Mouse (Mus musculus): ENCODE measurements around the gene Slc19a2. TPM values are rescaled to one million over a fixed set of nuclear protein-coding genes. Genes with fewer than 3 reads are reported as not detected.
"Not testable (repeated sequence)": the region's sequence is repeated elsewhere in the genome, so short reads cannot be mapped to it uniquely, and the experiment has no call there.

Gene Slc19a2
- polyA plus RNA-seq, 1 experiment from 2014 or later = 14.4 TPM

DNA sequence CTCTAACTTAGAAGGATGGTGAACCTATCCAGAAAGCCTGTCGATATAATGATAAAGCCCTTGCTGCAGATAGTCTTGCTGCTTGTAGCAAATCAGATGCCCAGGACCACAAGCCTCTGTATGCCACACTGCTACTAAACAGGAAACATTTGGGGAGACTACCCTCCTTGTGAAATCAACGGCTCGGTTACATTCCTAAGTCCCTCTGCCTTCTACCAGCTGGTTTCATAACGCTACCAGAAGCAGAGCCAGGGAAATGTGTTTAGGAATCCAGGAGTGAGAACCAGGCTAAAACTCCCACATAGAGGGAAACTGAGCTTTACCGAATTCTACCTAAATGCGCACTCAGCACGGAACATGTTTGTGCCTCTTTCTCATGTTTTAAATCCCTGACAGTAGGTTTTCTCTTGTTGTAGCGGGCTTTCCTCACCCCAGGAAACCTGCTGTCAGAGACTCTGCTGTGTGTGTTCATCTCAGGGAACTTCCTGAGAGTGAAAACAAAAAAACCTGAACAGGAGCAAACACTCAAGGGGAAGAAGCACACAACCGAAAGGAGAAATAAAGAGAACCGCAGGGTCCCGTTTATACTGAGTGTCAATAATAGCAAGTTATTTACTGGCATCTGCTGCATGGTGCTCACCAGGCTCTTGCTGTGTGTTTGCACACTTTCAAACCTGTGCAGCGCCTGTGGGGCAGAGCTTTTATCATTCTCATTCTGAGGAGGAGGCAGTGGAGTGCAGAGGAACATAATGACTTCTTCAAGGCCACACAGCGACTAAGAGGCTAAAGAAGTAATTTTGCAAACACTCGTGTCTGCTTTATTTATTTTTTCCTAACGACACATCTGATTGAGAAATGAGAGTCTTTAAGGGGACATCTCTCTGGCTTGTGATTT lies 30.8 kb upstream of the Slc19a2 start:
- no peak overlapping the region for H3K4me2 ChIP-seq (ENCODE audit: low read depth, low read length, severe bottlenecking)
- ATAC-seq (replicated peaks; ENCODE audit: low FRiP score) = no peak

DNA sequence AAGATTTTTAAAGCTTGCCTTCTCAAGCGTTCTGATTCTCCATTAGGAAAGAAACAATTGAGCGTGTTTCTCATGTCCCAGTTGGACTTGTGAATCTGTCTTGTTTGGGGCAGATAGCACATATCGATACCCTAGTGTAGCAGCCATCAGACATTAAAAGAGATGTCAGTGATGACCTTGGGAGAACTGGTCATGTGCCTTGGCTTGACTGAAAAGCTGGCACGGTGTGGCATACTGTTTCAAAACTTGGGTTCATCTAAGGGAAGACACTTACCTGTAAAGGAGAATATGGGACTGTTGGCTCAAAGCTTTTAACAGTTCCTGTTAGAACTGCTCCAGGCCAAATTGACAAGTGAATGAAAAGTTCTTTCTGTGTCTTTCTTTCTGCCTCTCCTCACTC lies 28.6 kb upstream of the Slc19a2 start:
- no peak overlapping the region for H3K4me2 ChIP-seq (ENCODE audit: low read depth, low read length, severe bottlenecking)
- ATAC-seq (replicated peaks; ENCODE audit: low FRiP score) = no peak
- no peak overlapping the region for H3K4me3 ChIP-seq (ENCODE audit: low read depth, low read length)
- H3K36me3 ChIP-seq (ENCODE audit: control insufficient read depth, insufficient read depth, low read length) = no peaks in the 10 kb centered on the region
- 0 out of 2 replicates have a peak, but pooled peaks cover 3% of the 10 kb centered on the region for H3K4me1 ChIP-seq (replicated peaks; ENCODE audit: control insufficient read depth, insufficient read depth, low read length)
- no peaks in the 10 kb centered on the region for H3K9me3 ChIP-seq (ENCODE audit: control insufficient read depth, low read length)
- DNase-seq (ENCODE audit: low spot score) = no peak
- H3K9ac ChIP-seq (ENCODE audit: low read length) = no peak overlapping the region
- no peaks in the 10 kb centered on the region for H3K27me3 ChIP-seq (ENCODE audit: control insufficient read depth, insufficient read depth, low read length)
- H3K27ac ChIP-seq (ENCODE audit: low read depth, low read length) = no peak overlapping the region
- WGBS = 85% methylated on average over 4 of the region's 4 CpGs

More for the DNA sequence above, 30.8 kb upstream of the Slc19a2 start:
- 46% methylated on average over 15 of the region's 15 CpGs for WGBS
- Histone ChIP-seq H3K36me3 (ENCODE audit: control insufficient read depth, insufficient read depth, low read length) (no peaks in the 10 kb centered on the region), H3K9ac (ENCODE audit: low read length) (no peak overlapping the region), H3K9me3 (ENCODE audit: control insufficient read depth, low read length) (no peaks in the 10 kb centered on the region), H3K4me1 (replicated peaks; ENCODE audit: control insufficient read depth, insufficient read depth, low read length) (0 out of 2 replicates have a peak, but pooled peaks cover 3% of the 10 kb centered on the region), H3K27ac (ENCODE audit: low read depth, low read length) (no peak overlapping the region), H3K27me3 (ENCODE audit: control insufficient read depth, insufficient read depth, low read length) (no peaks in the 10 kb centered on the region), H3K4me3 (ENCODE audit: low read depth, low read length) (no peak overlapping the region)
- DNase-seq (ENCODE audit: low spot score) = no peak

DNA sequence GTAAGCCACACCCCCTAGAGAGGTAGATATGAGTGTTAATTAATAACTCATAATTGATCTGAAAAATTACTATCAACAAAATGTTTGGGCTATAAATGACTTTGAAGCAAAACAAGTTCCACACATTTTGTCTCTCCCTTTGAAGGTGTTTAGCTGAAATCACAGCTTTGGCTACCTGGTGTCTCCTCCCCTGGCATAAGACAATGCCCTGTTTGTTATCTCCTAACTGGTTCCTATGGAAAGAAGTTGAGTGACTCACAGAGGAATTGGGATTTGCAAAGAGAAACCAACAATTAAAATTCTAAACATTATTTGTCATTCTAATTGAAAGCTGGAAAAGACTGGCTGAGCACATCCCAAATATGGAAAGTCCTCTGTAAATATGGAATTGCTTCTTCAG lies 25.8 kb upstream of the Slc19a2 start:
- no peak for DNase-seq (ENCODE audit: low spot score)

DNA sequence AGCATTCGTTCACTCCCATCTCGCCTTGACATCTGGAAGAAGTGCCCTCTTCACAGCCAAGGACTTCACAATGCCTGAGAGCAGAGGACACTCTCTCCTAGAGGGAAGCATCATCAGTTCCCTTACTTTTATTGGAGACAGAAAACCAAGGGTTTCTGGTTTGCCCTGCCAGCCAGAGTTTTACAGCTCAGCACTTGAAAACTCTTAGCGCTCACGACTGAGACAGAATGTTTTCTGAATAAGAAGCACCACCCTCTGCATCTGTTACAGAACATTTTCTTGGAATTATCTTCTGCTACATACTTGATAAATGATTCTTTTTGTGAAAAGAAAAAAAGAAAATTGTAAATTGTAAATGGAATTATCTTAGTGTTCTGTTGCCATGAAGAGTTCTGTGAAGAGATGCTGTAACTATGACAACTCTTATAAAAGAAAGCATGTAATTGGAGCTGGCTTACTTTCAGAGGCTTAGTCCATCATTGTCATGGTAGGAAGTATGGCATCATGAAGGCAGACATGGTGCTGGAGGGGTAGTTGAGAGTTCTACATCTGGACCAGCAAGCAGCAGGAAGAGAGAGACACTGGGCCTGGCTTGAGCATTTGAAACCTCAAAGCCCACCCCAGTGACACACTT lies 16.8 kb upstream of the Slc19a2 start:
- H3K9me3 ChIP-seq (ENCODE audit: control insufficient read depth, low read length); H3K4me2 ChIP-seq (ENCODE audit: low read depth, low read length, severe bottlenecking); H3K27ac ChIP-seq (ENCODE audit: low read depth, low read length); DNase-seq (ENCODE audit: low spot score); H3K4me1 ChIP-seq (replicated peaks; ENCODE audit: control insufficient read depth, insufficient read depth, low read length); H3K4me3 ChIP-seq (ENCODE audit: low read depth, low read length); H3K36me3 ChIP-seq (ENCODE audit: control insufficient read depth, insufficient read depth, low read length); H3K27me3 ChIP-seq (ENCODE audit: control insufficient read depth, insufficient read depth, low read length); H3K9ac ChIP-seq (ENCODE audit: low read length); ATAC-seq (replicated peaks; ENCODE audit: low FRiP score): not testable (repeated sequence)
- WGBS = 90% methylated on average over 2 of the region's 4 CpGs

More for the DNA sequence above, 25.8 kb upstream of the Slc19a2 start:
- Histone ChIP-seq H3K27me3 (ENCODE audit: control insufficient read depth, insufficient read depth, low read length) (no peaks in the 10 kb centered on the region), H3K4me1 (replicated peaks; ENCODE audit: control insufficient read depth, insufficient read depth, low read length) (0 out of 2 replicates have a peak, but pooled peaks cover 3% of the 10 kb centered on the region), H3K27ac (ENCODE audit: low read depth, low read length) (no peak overlapping the region), H3K9me3 (ENCODE audit: control insufficient read depth, low read length) (no peaks in the 10 kb centered on the region), H3K36me3 (ENCODE audit: control insufficient read depth, insufficient read depth, low read length) (no peaks in the 10 kb centered on the region), H3K9ac (ENCODE audit: low read length) (no peak overlapping the region), H3K4me2 (ENCODE audit: low read depth, low read length, severe bottlenecking) (no peak overlapping the region), H3K4me3 (ENCODE audit: low read depth, low read length) (no peak overlapping the region)
- no peak for ATAC-seq (replicated peaks; ENCODE audit: low FRiP score)

DNA sequence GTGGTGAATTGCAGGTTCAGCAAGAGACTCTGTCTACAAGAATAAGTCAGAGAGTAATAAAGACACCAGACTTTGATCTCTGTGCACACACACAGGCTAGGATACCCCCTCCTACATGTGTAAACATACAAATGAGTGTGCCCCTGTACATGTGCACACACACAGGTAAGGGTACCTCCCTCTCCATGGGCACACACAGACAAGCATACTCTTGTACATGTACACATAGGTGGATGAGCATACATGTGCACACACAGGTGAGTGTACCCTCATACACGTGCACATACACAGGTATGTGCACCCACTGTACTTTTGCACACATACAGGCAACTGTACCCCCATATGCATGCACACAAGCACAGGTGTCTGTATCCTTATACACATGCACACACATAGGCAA lies 15.4 kb upstream of the Slc19a2 start:
- H3K9me3 ChIP-seq (ENCODE audit: control insufficient read depth, low read length) = no peaks in the 10 kb centered on the region
- no peak overlapping the region for H3K4me2 ChIP-seq (ENCODE audit: low read depth, low read length, severe bottlenecking)
- H3K27ac ChIP-seq (ENCODE audit: low read depth, low read length) = no peak overlapping the region
- no peaks in the 10 kb centered on the region for H3K27me3 ChIP-seq (ENCODE audit: control insufficient read depth, insufficient read depth, low read length)
- H3K9ac ChIP-seq (ENCODE audit: low read length) = no peak overlapping the region
- no peak for ATAC-seq (replicated peaks; ENCODE audit: low FRiP score)
- DNase-seq (ENCODE audit: low spot score) = no peak
- no peak overlapping the region for H3K4me3 ChIP-seq (ENCODE audit: low read depth, low read length)
- H3K36me3 ChIP-seq (ENCODE audit: control insufficient read depth, insufficient read depth, low read length) = no peaks in the 10 kb centered on the region
- 71% methylated on average over 1 of the region's 1 CpGs for WGBS
- no peaks in the 10 kb centered on the region for H3K4me1 ChIP-seq (replicated peaks; ENCODE audit: control insufficient read depth, insufficient read depth, low read length)

DNA sequence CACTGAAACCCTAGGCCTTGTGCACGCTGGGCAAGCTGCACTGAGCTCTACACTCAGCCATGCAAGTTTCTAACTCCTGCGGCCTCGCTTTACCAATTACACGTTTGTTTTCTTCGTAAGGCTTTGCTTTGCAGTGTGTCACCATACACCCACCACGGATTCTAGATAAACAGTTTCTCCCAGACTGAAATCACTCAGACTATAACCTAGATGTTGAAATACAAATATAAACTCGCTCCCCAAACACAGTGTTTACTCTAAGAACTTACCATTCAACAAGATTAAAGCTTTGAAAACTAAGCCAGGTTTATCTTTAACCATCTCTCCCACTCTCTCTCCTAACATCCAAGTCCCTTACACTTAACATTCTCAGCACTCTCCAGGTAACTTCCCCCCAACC lies 13.8 kb upstream of the Slc19a2 start:
- H3K4me2 ChIP-seq (ENCODE audit: low read depth, low read length, severe bottlenecking) = no peak overlapping the region
- DNase-seq (ENCODE audit: low spot score) (no peak), ATAC-seq (replicated peaks; ENCODE audit: low FRiP score) (no peak)
- no peak overlapping the region for H3K27ac ChIP-seq (ENCODE audit: low read depth, low read length)
- no peaks in the 10 kb centered on the region for H3K4me1 ChIP-seq (replicated peaks; ENCODE audit: control insufficient read depth, insufficient read depth, low read length)
- H3K4me3 ChIP-seq (ENCODE audit: low read depth, low read length) = no peak overlapping the region
- no peaks in the 10 kb centered on the region for H3K27me3 ChIP-seq (ENCODE audit: control insufficient read depth, insufficient read depth, low read length)
- H3K9me3 ChIP-seq (ENCODE audit: control insufficient read depth, low read length) = no peaks in the 10 kb centered on the region
- 65% methylated on average over 7 of the region's 7 CpGs for WGBS
- no peak overlapping the region for H3K9ac ChIP-seq (ENCODE audit: low read length)
- H3K36me3 ChIP-seq (ENCODE audit: control insufficient read depth, insufficient read depth, low read length) = no peaks in the 10 kb centered on the region

DNA sequence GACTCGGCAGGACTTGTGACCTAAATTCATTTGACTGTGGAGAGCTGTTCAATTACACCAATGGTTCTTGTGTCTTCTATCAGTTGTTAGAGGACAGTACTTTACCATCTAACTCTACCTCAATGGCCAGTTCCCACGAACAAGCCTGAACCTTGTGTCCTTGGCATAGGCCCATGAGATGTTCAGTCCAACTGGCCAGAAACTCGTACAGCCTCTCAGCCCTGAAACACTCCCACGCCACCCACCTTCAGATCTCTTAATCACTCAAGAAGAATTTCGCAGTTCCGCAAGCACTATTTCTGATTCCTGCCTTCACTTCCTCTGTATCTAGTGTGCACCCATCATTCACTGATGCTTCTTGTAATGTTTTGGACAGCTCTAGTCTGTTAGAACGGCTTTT lies 12.8 kb upstream of the Slc19a2 start:
- H3K9ac ChIP-seq (ENCODE audit: low read length) = no peak overlapping the region
- no peaks in the 10 kb centered on the region for H3K9me3 ChIP-seq (ENCODE audit: control insufficient read depth, low read length)
- no peak for ATAC-seq (replicated peaks; ENCODE audit: low FRiP score)
- no peaks in the 10 kb centered on the region for H3K36me3 ChIP-seq (ENCODE audit: control insufficient read depth, insufficient read depth, low read length)
- H3K4me3 ChIP-seq (ENCODE audit: low read depth, low read length) = no peak overlapping the region
- no peaks in the 10 kb centered on the region for H3K27me3 ChIP-seq (ENCODE audit: control insufficient read depth, insufficient read depth, low read length)
- 71% methylated on average over 7 of the region's 7 CpGs for WGBS
- no peak overlapping the region for H3K27ac ChIP-seq (ENCODE audit: low read depth, low read length)
- no peak for DNase-seq (ENCODE audit: low spot score)
- no peak overlapping the region for H3K4me2 ChIP-seq (ENCODE audit: low read depth, low read length, severe bottlenecking)
- H3K4me1 ChIP-seq (replicated peaks; ENCODE audit: control insufficient read depth, insufficient read depth, low read length) = no peaks in the 10 kb centered on the region

DNA sequence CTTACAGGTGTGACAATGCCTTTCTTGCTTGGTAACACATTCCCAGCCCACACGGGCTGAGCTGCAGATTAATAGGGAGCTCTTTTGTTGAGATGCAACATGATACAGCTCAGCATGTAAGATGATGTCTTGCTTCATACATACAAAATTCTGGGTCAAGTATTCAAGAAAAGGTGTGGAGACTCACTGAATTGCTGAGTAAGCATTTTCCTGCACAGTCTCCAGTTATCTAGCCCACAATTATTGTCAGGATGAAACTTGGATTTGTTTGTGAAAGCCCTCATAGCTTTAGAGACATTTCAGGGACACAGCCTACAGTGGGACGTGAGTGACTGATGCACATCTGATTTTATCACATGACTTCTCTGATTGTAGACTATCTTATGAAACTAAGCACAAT lies 7.4 kb upstream of the Slc19a2 start:
- Histone ChIP-seq H3K4me2 (ENCODE audit: low read depth, low read length, severe bottlenecking) (no peak overlapping the region), H3K36me3 (ENCODE audit: control insufficient read depth, insufficient read depth, low read length) (no peaks in the 10 kb centered on the region), H3K9me3 (ENCODE audit: control insufficient read depth, low read length) (no peaks in the 10 kb centered on the region), H3K27me3 (ENCODE audit: control insufficient read depth, insufficient read depth, low read length) (no peaks in the 10 kb centered on the region), H3K27ac (ENCODE audit: low read depth, low read length) (no peak overlapping the region), H3K4me1 (replicated peaks; ENCODE audit: control insufficient read depth, insufficient read depth, low read length) (no peaks in the 10 kb centered on the region), H3K9ac (ENCODE audit: low read length) (no peak overlapping the region), H3K4me3 (ENCODE audit: low read depth, low read length) (no peak overlapping the region)
- no peak for DNase-seq (ENCODE audit: low spot score)
- WGBS = 76% methylated on average over 2 of the region's 2 CpGs
- no peak for ATAC-seq (replicated peaks; ENCODE audit: low FRiP score)
